Mouse (Mus musculus) ES-E14 (cell line): ENCODE measurements at regions not wholly inside any gene's neighbourhood (a gene's known extent, or its start where the extent isn't known, plus 50 kb on each side); places are given as distances from the start of the nearest gene placed in this dataset.

Source experiments
- HCFC1 ChIP-seq: IDR thresholded peaks from 2 replicates; pipeline ENCODE4 v1.6.1; 2012; ENCODE audit warnings: low read length, inconsistent platforms, borderline replicate concordance; ENCODE audit not compliant: insufficient read depth
- ZC3H11A ChIP-seq: IDR thresholded peaks from 2 replicates; pipeline ENCODE4 v1.6.1; 2012; ENCODE audit warnings: low read depth, mild to moderate bottlenecking, inconsistent platforms, low read length, borderline replicate concordance

DNA sequence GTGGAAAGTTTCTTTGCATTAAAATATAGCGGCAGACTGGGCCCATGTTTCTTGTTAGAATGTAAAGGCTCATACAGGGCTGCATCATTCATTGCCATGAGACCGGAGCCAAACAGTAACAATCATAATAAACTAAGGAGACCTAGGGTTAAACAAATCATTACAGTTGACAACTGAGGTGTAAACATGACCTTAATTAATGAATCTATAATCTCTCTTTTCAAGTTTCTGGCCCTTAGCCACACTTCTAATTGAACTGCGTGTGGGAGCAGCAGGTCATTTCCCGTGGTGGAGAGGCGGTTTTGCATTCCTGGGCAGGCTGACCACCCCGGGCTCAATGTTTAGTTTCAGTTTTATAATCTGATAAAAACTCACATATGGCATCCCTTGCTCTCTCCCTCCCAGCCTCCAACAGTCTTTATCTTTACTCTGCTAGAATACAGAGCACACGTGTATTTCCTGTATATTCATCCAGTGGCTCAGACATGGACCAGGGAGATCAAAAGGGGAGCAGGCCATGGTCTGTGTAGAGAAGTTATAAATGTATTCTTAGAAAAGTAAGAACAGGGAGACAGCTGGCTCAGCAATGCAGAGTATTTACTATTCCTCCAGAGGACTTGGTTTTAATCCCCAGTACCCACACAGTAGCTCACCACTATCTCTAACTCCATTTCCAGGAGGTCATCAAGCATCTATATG is 141.0 kb downstream of the Kcna5 start:
- TF ChIP-seq HCFC1 (no peak), ZC3H11A (no peak)
